Mouse (Mus musculus) stomach, postnatal 0 days (tissue): Measurements from ENCODE around the gene Anapc15-ps. TPM values are rescaled to one million over a fixed set of nuclear protein-coding genes. Genes with fewer than 3 reads are reported as not detected.
A peak's percentile ranks its signal among the peaks of the same experiment; 100 is the strongest.

Source experiments
- ATAC-seq: fragments of 200-750 bp; cut with Nextera tagmentation; 2 replicates; pipeline ENCODE4 v1.8.0; 2017; ENCODE audit not compliant: low FRiP score, low TSS enrichment
- DNase-seq: peaks from one replicate; pipeline ENCODE4 v3.0.0-alpha.2; 2016; ENCODE audit warnings: low spot score
- H3K27ac ChIP-seq: fragments of 300-500 bp; sonication (generic); replicated peaks from 2 replicates; pipeline ENCODE4 v1.5.1; 2014; ENCODE audit warnings: mild to moderate bottlenecking, control low read depth
- H3K27me3 ChIP-seq: fragments of 300-500 bp; sonication (generic); 2 replicates; pipeline ENCODE4 v1.6.1; 2014; ENCODE audit warnings: low read length; ENCODE audit not compliant: control insufficient read depth, insufficient read depth
- H3K36me3 ChIP-seq: fragments of 300-500 bp; sonication (generic); 2 replicates; pipeline ENCODE4 v1.6.1; 2014; ENCODE audit warnings: low read length, mixed read lengths; ENCODE audit not compliant: control insufficient read depth, insufficient read depth
- H3K4me1 ChIP-seq: fragments of 300-500 bp; sonication (generic); replicated peaks from 2 replicates; pipeline ENCODE4 v1.6.1; 2014; ENCODE audit warnings: antibody characterized with exemption; ENCODE audit not compliant: control insufficient read depth, insufficient read depth
- H3K4me2 ChIP-seq: fragments of 300-500 bp; sonication (generic); replicated peaks from 2 replicates; pipeline ENCODE4 v1.6.1; 2014; ENCODE audit warnings: low read depth, mild to moderate bottlenecking, control low read depth, moderate library complexity
- H3K4me3 ChIP-seq: fragments of 300-500 bp; sonication (generic); 2 replicates; pipeline ENCODE4 v1.5.1; 2014; ENCODE audit warnings: low read depth, low read length, control low read depth
- H3K9ac ChIP-seq: fragments of 300-500 bp; sonication (generic); 2 replicates; pipeline ENCODE4 v1.6.1; 2014; ENCODE audit warnings: mild to moderate bottlenecking, low read length, control low read depth, mixed read lengths
- H3K9me3 ChIP-seq: fragments of 300-500 bp; sonication (generic); 2 replicates; pipeline ENCODE4 v1.6.1; 2016; ENCODE audit warnings: low read length; ENCODE audit not compliant: control insufficient read depth
- CTCF ChIP-seq: IDR thresholded peaks from 2 replicates; pipeline ENCODE4 v1.5.1; 2016; ENCODE audit warnings: antibody characterized with exemption, low read depth, mild to moderate bottlenecking, moderate library complexity
- EP300 ChIP-seq: optimal IDR thresholded peaks from 2 replicates; pipeline ENCODE3; 2016; ENCODE audit warnings: antibody characterized with exemption
- WGBS: fragments of 180-500 bp; shearing (Covaris S2); extraction: QIAGEN DNeasy Blood & Tissue Kit; methylation state at CpG from one replicate; pipeline ENCODE4 v1.1.7; 2014; 5-methylcytosine and 5-hydroxymethylcytosine counted together
- polyA plus RNA-seq: library from polyadenylated mRNA; unstranded; fragments of >200 nt; fragmentation: Nextera tagmentation; extraction: Ambion mirVana; gene quantifications from 2 replicates; pipeline ENCODE4 v1.2.1, GENCODE M21; 2015

The Anapc15-ps gene
- polyA plus RNA-seq, 1 experiment from 2014 or later, result not detected

- Histone ChIP-seq H3K4me1 (no peaks in the 10 kb centered on the region), H3K27ac (no peak overlapping the region), H3K27me3 (no peaks in the 10 kb centered on the region), H3K4me2 (no peak overlapping the region), H3K4me3 (no peak overlapping the region), H3K9ac (no peak overlapping the region), H3K9me3 (no peaks in the 10 kb centered on the region), H3K36me3 (no peaks in the 10 kb centered on the region)
- no peak for DNase-seq
- no peak for TF ChIP-seq EP300
- no peak for TF ChIP-seq CTCF
- WGBS, result 72% methylated on average over 4 of the region's 4 CpGs
- ATAC-seq, result no peak
These were observed 8.2 kb upstream of the Anapc15-ps start for GRCm38 (mm10) chr10:95681481-95681880.

GRCm38 (mm10) chr10:95681058-95681440, 7.8 kb upstream of the Anapc15-ps start:
- peak; percentile 87 for ATAC-seq
- no peak overlapping the region for H3K27ac ChIP-seq
- no peaks in the 10 kb centered on the region for H3K27me3 ChIP-seq
- TF ChIP-seq EP300, result no peak
- TF ChIP-seq CTCF, result no peak
- no peak overlapping the region for H3K4me3 ChIP-seq
- H3K4me1 ChIP-seq, result no peaks in the 10 kb centered on the region
- H3K4me2 ChIP-seq, result 0 out of 2 replicates have a peak overlapping the region, but pooled peaks have one; percentile 5
- H3K9me3 ChIP-seq, result no peaks in the 10 kb centered on the region
- DNase-seq, result peak; percentile 64
- WGBS, result 54% methylated on average over 7 of the region's 7 CpGs
- H3K36me3 ChIP-seq, result no peaks in the 10 kb centered on the region
- no peak overlapping the region for H3K9ac ChIP-seq

GRCm38 (mm10) chr10:95680153-95681057, 7.2 kb upstream of the Anapc15-ps start:
- H3K4me3 ChIP-seq, result no peak overlapping the region
- no peaks in the 10 kb centered on the region for H3K36me3 ChIP-seq
- H3K9ac ChIP-seq, result no peak overlapping the region
- ATAC-seq, result no peak
- no peaks in the 10 kb centered on the region for H3K9me3 ChIP-seq
- DNase-seq, result no peak
- no peaks in the 10 kb centered on the region for H3K27me3 ChIP-seq
- TF ChIP-seq EP300 (no peak), CTCF (no peak)
- no peaks in the 10 kb centered on the region for H3K4me1 ChIP-seq
- peak overlapping the region; percentile 5; the same call in 1 of the 2 replicates for H3K4me2 ChIP-seq
- WGBS, result 54% methylated on average over 28 of the region's 28 CpGs
- H3K27ac ChIP-seq, result no peak overlapping the region

- H3K27ac ChIP-seq, result no peak overlapping the region
- ATAC-seq (no peak), DNase-seq (no peak)
- H3K9ac ChIP-seq, result no peak overlapping the region
- H3K4me3 ChIP-seq, result no peak overlapping the region
- no peaks in the 10 kb centered on the region for H3K27me3 ChIP-seq
- H3K4me1 ChIP-seq, result no peaks in the 10 kb centered on the region
- H3K36me3 ChIP-seq, result no peaks in the 10 kb centered on the region
- TF ChIP-seq CTCF, result no peak
- no peak for TF ChIP-seq EP300
- no peaks in the 10 kb centered on the region for H3K9me3 ChIP-seq
- 85% methylated on average over 5 of the region's 5 CpGs for WGBS
- no peak overlapping the region for H3K4me2 ChIP-seq
These were observed 5.9 kb upstream of the Anapc15-ps start for GRCm38 (mm10) chr10:95679131-95679530.

GRCm38 (mm10) chr10:95678661-95679060, 5.4 kb upstream of the Anapc15-ps start:
- no peaks in the 10 kb centered on the region for H3K36me3 ChIP-seq
- no peak overlapping the region for H3K4me3 ChIP-seq
- no peak overlapping the region for H3K27ac ChIP-seq
- TF ChIP-seq CTCF (no peak), EP300 (no peak)
- ATAC-seq (no peak), DNase-seq (no peak)
- H3K9me3 ChIP-seq, result no peaks in the 10 kb centered on the region
- H3K27me3 ChIP-seq, result no peaks in the 10 kb centered on the region
- no peak overlapping the region for H3K9ac ChIP-seq
- no peak overlapping the region for H3K4me2 ChIP-seq
- H3K4me1 ChIP-seq, result no peaks in the 10 kb centered on the region
- 91% methylated on average over 2 of the region's 2 CpGs for WGBS

- no peaks in the 10 kb centered on the region for H3K4me1 ChIP-seq
- H3K36me3 ChIP-seq, result no peaks in the 10 kb centered on the region
- H3K9me3 ChIP-seq, result no peaks in the 10 kb centered on the region
- DNase-seq (no peak), ATAC-seq (no peak)
- H3K9ac ChIP-seq, result no peak overlapping the region
- H3K27me3 ChIP-seq, result no peaks in the 10 kb centered on the region
- H3K27ac ChIP-seq, result no peak overlapping the region
- no peak overlapping the region for H3K4me3 ChIP-seq
- TF ChIP-seq EP300, result no peak
- TF ChIP-seq CTCF, result no peak
- H3K4me2 ChIP-seq, result no peak overlapping the region; the same call in 1 of the 2 replicates
- WGBS, result 47% methylated on average over 7 of the region's 7 CpGs
These were observed 5.0 kb upstream of the Anapc15-ps start for GRCm38 (mm10) chr10:95678241-95678640.
